In the genomic region with DNA sequence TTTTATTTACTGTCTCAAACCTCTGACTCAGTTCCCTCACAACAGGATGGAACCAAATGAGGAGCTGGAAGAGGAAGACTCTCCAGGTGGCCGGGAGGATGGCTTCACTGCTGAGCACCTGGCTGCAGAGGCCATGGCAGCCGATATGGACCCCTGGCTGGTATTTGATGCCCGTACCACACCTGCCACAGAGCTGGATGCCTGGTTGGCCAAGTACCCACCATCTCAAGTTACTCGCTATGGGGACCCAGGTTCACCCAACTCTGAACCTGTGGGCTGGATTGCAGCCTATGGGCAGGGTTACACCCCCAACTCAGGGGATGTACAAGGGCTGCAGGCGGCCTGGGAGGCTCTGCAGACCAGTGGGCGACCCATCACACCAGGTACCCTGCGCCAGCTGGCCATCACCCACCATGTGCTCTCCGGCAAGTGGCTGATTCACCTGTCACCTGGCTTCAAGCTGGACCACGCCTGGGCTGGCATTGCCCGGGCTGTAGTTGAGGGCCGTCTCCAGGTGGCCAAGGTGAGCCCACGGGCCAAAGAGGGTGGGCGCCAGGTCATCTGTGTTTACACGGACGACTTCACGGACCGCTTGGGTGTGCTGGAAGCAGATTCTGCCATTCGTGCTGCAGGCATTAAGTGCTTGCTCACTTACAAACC, we compare ENCODE assay signal across 8 mouse cellular contexts. TPM values are rescaled to one million over a fixed set of nuclear protein-coding genes. Genes with fewer than 3 reads are reported as not detected.
DNase-seq lines count a peak whose midpoint lies in the region; ATAC-seq and TF ChIP-seq lines count a peak whose summit lies in the region.

No protein-coding gene starts in this region.

- peak overlapping the region; percentile 83 for H3K4me2 ChIP-seq in heart, embryonic 12.5 days
- peak overlapping the region; percentile 75 for H3K4me2 ChIP-seq in embryonic facial prominence, embryonic 15.5 days (replicated peaks)
- H3K4me2 ChIP-seq in limb, embryonic 13.5 days (replicated peaks), result peak overlapping the region; percentile 88
- H3K4me2 ChIP-seq in stomach, postnatal 0 days (replicated peaks; ENCODE audit: low read depth), result peak overlapping the region; percentile 73

- TF ChIP-seq CTCF in E14TG2a.4 (conservative IDR thresholded peaks at IDR 0.05; ENCODE audit: low read length), result no peak
- no peak for TF ChIP-seq CTCF in stomach, postnatal 0 days (IDR thresholded peaks at IDR 0.05; ENCODE audit: low read depth)

- no peaks in the 10 kb centered on the region for H3K9me3 ChIP-seq in heart, embryonic 12.5 days (replicated peaks)
- H3K9me3 ChIP-seq in E14TG2a.4 (ENCODE audit: low read length), result no peaks in the 10 kb centered on the region
- no peaks in the 10 kb centered on the region for H3K9me3 ChIP-seq in embryonic facial prominence, embryonic 15.5 days (replicated peaks)
- H3K9me3 ChIP-seq in limb, embryonic 13.5 days, result no peaks in the 10 kb centered on the region
- no peaks in the 10 kb centered on the region for H3K9me3 ChIP-seq in stomach, postnatal 0 days (ENCODE audit: control insufficient read depth, low read length)

- H3K36me3 ChIP-seq in heart, embryonic 12.5 days, result peaks cover 40% of the 10 kb centered on the region
- peaks cover 42% of the 10 kb centered on the region for H3K36me3 ChIP-seq in E14TG2a.4 (ENCODE audit: insufficient read depth, low read length)
- H3K36me3 ChIP-seq in embryonic facial prominence, embryonic 15.5 days, result peaks cover 33% of the 10 kb centered on the region
- H3K36me3 ChIP-seq in limb, embryonic 13.5 days, result peaks cover 41% of the 10 kb centered on the region
- H3K36me3 ChIP-seq in stomach, postnatal 0 days (ENCODE audit: control insufficient read depth, insufficient read depth, low read length), result peaks cover 3% of the 10 kb centered on the region

- no peaks in the 10 kb centered on the region for H3K27me3 ChIP-seq in heart, embryonic 12.5 days (replicated peaks)
- no peaks in the 10 kb centered on the region for H3K27me3 ChIP-seq in E14TG2a.4 (ENCODE audit: insufficient read depth, low read length)
- H3K27me3 ChIP-seq in embryonic facial prominence, embryonic 15.5 days, result no peaks in the 10 kb centered on the region
- H3K27me3 ChIP-seq in limb, embryonic 13.5 days, result no peaks in the 10 kb centered on the region
- no peaks in the 10 kb centered on the region for H3K27me3 ChIP-seq in stomach, postnatal 0 days (ENCODE audit: control insufficient read depth, insufficient read depth, low read length)

- DNase-seq in heart, adult 8-10 months (ENCODE audit: low spot score), result no peak
- DNase-seq in stomach, postnatal 0 days (ENCODE audit: low spot score), result peak; percentile 25
- no peak for DNase-seq in layer of hippocampus, adult 8-10 months (ENCODE audit: low spot score in 2 of 2)

- H3K27ac ChIP-seq in heart, embryonic 12.5 days (ENCODE audit: poor library complexity, severe bottlenecking), result peak overlapping the region; percentile 81; the same call in 1 of the 2 replicates
- H3K27ac ChIP-seq in embryonic facial prominence, embryonic 15.5 days (replicated peaks), result peak overlapping the region; percentile 87
- 0 out of 2 replicates have a peak overlapping the region, but pooled peaks have one; percentile 85 for H3K27ac ChIP-seq in limb, embryonic 13.5 days
- peak overlapping the region; percentile 86 for H3K27ac ChIP-seq in stomach, postnatal 0 days (replicated peaks)

- peak overlapping the region; percentile 89 for H3K4me3 ChIP-seq in heart, embryonic 12.5 days
- peak overlapping the region; percentile 95 for H3K4me3 ChIP-seq in E14TG2a.4 (replicated peaks; ENCODE audit: low read length)
- peak overlapping the region; percentile 87 for H3K4me3 ChIP-seq in embryonic facial prominence, embryonic 15.5 days (replicated peaks)
- peak overlapping the region; percentile 80 for H3K4me3 ChIP-seq in limb, embryonic 13.5 days
- H3K4me3 ChIP-seq in stomach, postnatal 0 days (ENCODE audit: low read depth, low read length), result peak overlapping the region; percentile 87

- H3K4me1 ChIP-seq in heart, embryonic 12.5 days (replicated peaks), result peaks cover 29% of the 10 kb centered on the region
- H3K4me1 ChIP-seq in E14TG2a.4 (replicated peaks; ENCODE audit: low read depth, low read length), result peaks cover 48% of the 10 kb centered on the region
- peaks cover 41% of the 10 kb centered on the region for H3K4me1 ChIP-seq in embryonic facial prominence, embryonic 15.5 days
- H3K4me1 ChIP-seq in limb, embryonic 13.5 days, result peaks cover 38% of the 10 kb centered on the region
- peaks cover 10% of the 10 kb centered on the region for H3K4me1 ChIP-seq in stomach, postnatal 0 days (replicated peaks; ENCODE audit: control insufficient read depth, insufficient read depth)

- 90% methylated on average over 18 of the region's 18 CpGs for WGBS in heart, embryonic 12.5 days
- WGBS in embryonic facial prominence, embryonic 15.5 days, result 87% methylated on average over 18 of the region's 18 CpGs
- WGBS in limb, embryonic 13.5 days, result 88% methylated on average over 18 of the region's 18 CpGs
- WGBS in stomach, postnatal 0 days, result 80% methylated on average over 18 of the region's 18 CpGs

- peak overlapping the region; percentile 89 for H3K9ac ChIP-seq in heart, embryonic 12.5 days
- H3K9ac ChIP-seq in embryonic facial prominence, embryonic 15.5 days, result peak overlapping the region; percentile 89
- H3K9ac ChIP-seq in limb, embryonic 13.5 days, result peak overlapping the region; percentile 96
- peak overlapping the region; percentile 93 for H3K9ac ChIP-seq in stomach, postnatal 0 days (ENCODE audit: low read length)

- ATAC-seq in heart, embryonic 12.5 days (ENCODE audit: insufficient number of reproducible peaks, low FRiP score), result no peak
- ATAC-seq in embryonic facial prominence, embryonic 15.5 days (ENCODE audit: insufficient number of reproducible peaks, low FRiP score, low TSS enrichment, low read depth), result no peak
- no peak for ATAC-seq in limb, embryonic 13.5 days (ENCODE audit: low FRiP score, low read depth)
- ATAC-seq in stomach, postnatal 0 days (ENCODE audit: low FRiP score, low TSS enrichment), result no peak
- no peak for ATAC-seq in inflammation-experienced regulatory T-cells, adult 6 months

- TF ChIP-seq EP300 in stomach, postnatal 0 days (optimal IDR thresholded peaks at IDR 0.05), result no peak

RNA-seq across cellular contexts. Expression of a gene that starts 1.1 kb away (rescaled TPM):
- polyA plus RNA-seq in heart, embryonic 12.5 days (2016; fragmentation: Nextera tagmentation; extraction: Ambion mirVana), result 38.8 and 39.5 TPM in 2 replicates
- total RNA-seq in heart, adult 8-10 months (2022), result 10 to 100 TPM; 34.1 to 40.6 (median 36.2) TPM
- polyA plus RNA-seq in embryonic facial prominence, embryonic 15.5 days (2015; fragmentation: Nextera tagmentation; extraction: Ambion mirVana), result 67.4 and 72.3 TPM in 2 replicates
- 74.6 and 77.9 TPM in 2 replicates for polyA plus RNA-seq in limb, embryonic 13.5 days (2015; fragmentation: Nextera tagmentation; extraction: Ambion mirVana)
- polyA plus RNA-seq in stomach, postnatal 0 days (2015; fragmentation: Nextera tagmentation; extraction: Ambion mirVana), result 36.5 and 38.6 TPM in 2 replicates
- 10 to 100 TPM; 14.5 to 28.0 (median 21.2) TPM for polyA plus RNA-seq in inflammation-experienced regulatory T-cells, adult 6 months (2017; shearing (Covaris generic))
- total RNA-seq in layer of hippocampus, adult 8-10 months (2022), result 10 to 100 TPM; 64.8 to 71.2 (median 67.6) TPM

RNA-seq across cellular contexts. Expression of a gene that starts 1.3 kb away (rescaled TPM):
- 190 and 194 TPM in 2 replicates for polyA plus RNA-seq in heart, embryonic 12.5 days (2016; fragmentation: Nextera tagmentation; extraction: Ambion mirVana)
- 100 to 1,000 TPM; 337 to 351 (median 343) TPM for total RNA-seq in heart, adult 8-10 months (2022)
- 267 and 280 TPM in 2 replicates for polyA plus RNA-seq in embryonic facial prominence, embryonic 15.5 days (2015; fragmentation: Nextera tagmentation; extraction: Ambion mirVana)
- 301 and 336 TPM in 2 replicates for polyA plus RNA-seq in limb, embryonic 13.5 days (2015; fragmentation: Nextera tagmentation; extraction: Ambion mirVana)
- polyA plus RNA-seq in stomach, postnatal 0 days (2015; fragmentation: Nextera tagmentation; extraction: Ambion mirVana), result 196 and 203 TPM in 2 replicates
- polyA plus RNA-seq in inflammation-experienced regulatory T-cells, adult 6 months (2017; shearing (Covaris generic)), result 10 to 100 TPM; 43.1 to 54.2 (median 47.1) TPM
- 100 to 1,000 TPM; 308 to 358 (median 327) TPM for total RNA-seq in layer of hippocampus, adult 8-10 months (2022)

RNA-seq across cellular contexts. Expression of a gene that starts 21.3 kb away (rescaled TPM):
- not detected in 2 replicates for polyA plus RNA-seq in heart, embryonic 12.5 days (2016; fragmentation: Nextera tagmentation; extraction: Ambion mirVana)
- total RNA-seq in heart, adult 8-10 months (2022), result under 1 TPM in 2 of 4 experiments, not detected in 2; 0.14 to 0.23 TPM
- polyA plus RNA-seq in embryonic facial prominence, embryonic 15.5 days (2015; fragmentation: Nextera tagmentation; extraction: Ambion mirVana), result not detected in 2 replicates
- not detected in 2 replicates for polyA plus RNA-seq in limb, embryonic 13.5 days (2015; fragmentation: Nextera tagmentation; extraction: Ambion mirVana)
- polyA plus RNA-seq in stomach, postnatal 0 days (2015; fragmentation: Nextera tagmentation; extraction: Ambion mirVana), result 0.16 and 0.33 TPM in 2 replicates
- not detected for polyA plus RNA-seq in inflammation-experienced regulatory T-cells, adult 6 months (2017; shearing (Covaris generic))
- total RNA-seq in layer of hippocampus, adult 8-10 months (2022), result under 1 TPM; 0.20 to 0.67 (median 0.29) TPM

RNA-seq across cellular contexts. Expression of a gene that starts 23.7 kb away (rescaled TPM):
- 1.7 and 1.8 TPM in 2 replicates for polyA plus RNA-seq in heart, embryonic 12.5 days (2016; fragmentation: Nextera tagmentation; extraction: Ambion mirVana)
- under 1 TPM; 0.25 to 0.75 (median 0.39) TPM for total RNA-seq in heart, adult 8-10 months (2022)
- polyA plus RNA-seq in embryonic facial prominence, embryonic 15.5 days (2015; fragmentation: Nextera tagmentation; extraction: Ambion mirVana), result 0.72 and 1.1 TPM in 2 replicates
- 0.15 and 0.31 TPM in 2 replicates for polyA plus RNA-seq in limb, embryonic 13.5 days (2015; fragmentation: Nextera tagmentation; extraction: Ambion mirVana)
- 0.44 TPM in 1 of 2 replicates, not detected in the other for polyA plus RNA-seq in stomach, postnatal 0 days (2015; fragmentation: Nextera tagmentation; extraction: Ambion mirVana)
- polyA plus RNA-seq in inflammation-experienced regulatory T-cells, adult 6 months (2017; shearing (Covaris generic)), result not detected
- total RNA-seq in layer of hippocampus, adult 8-10 months (2022), result under 1 TPM in 3 of 4 experiments, not detected in 1; 0.34 to 0.63 (median 0.37) TPM

RNA-seq across cellular contexts. Expression of a gene that starts 31.7 kb away (rescaled TPM):
- polyA plus RNA-seq in heart, embryonic 12.5 days (2016; fragmentation: Nextera tagmentation; extraction: Ambion mirVana), result 10.5 and 13.0 TPM in 2 replicates
- total RNA-seq in heart, adult 8-10 months (2022), result 10 to 100 TPM in 1 of 4 experiments, 1 to 10 TPM in 3; 8.3 to 10.4 (median 8.9) TPM
- 8.0 and 8.9 TPM in 2 replicates for polyA plus RNA-seq in embryonic facial prominence, embryonic 15.5 days (2015; fragmentation: Nextera tagmentation; extraction: Ambion mirVana)
- 6.2 and 7.0 TPM in 2 replicates for polyA plus RNA-seq in limb, embryonic 13.5 days (2015; fragmentation: Nextera tagmentation; extraction: Ambion mirVana)
- polyA plus RNA-seq in stomach, postnatal 0 days (2015; fragmentation: Nextera tagmentation; extraction: Ambion mirVana), result 11.6 and 12.5 TPM in 2 replicates
- polyA plus RNA-seq in inflammation-experienced regulatory T-cells, adult 6 months (2017; shearing (Covaris generic)), result under 1 TPM; 0.47 to 0.74 (median 0.65) TPM
- total RNA-seq in layer of hippocampus, adult 8-10 months (2022), result 10 to 100 TPM; 31.7 to 33.1 (median 32.4) TPM
